Mouse (Mus musculus): ENCODE results near the gene Klra5. TPM values are rescaled to one million over a fixed set of nuclear protein-coding genes. Genes with fewer than 3 reads are reported as not detected.

Gene Klra5
- not detected for polyA plus RNA-seq (2017; shearing (Covaris generic))

GRCm38 (mm10) chr6:129917476-129917946, at the start of gene Klra5:
Gene Klra5 (minus strand): TSS chr6:129917650.

GRCm38 (mm10) chr6:129876549-129876948, 40.9 kb downstream of the Klra5 start, which contains the start of gene Klra17:
Gene Klra17 (minus strand): TSS chr6:129876672.

DNA sequence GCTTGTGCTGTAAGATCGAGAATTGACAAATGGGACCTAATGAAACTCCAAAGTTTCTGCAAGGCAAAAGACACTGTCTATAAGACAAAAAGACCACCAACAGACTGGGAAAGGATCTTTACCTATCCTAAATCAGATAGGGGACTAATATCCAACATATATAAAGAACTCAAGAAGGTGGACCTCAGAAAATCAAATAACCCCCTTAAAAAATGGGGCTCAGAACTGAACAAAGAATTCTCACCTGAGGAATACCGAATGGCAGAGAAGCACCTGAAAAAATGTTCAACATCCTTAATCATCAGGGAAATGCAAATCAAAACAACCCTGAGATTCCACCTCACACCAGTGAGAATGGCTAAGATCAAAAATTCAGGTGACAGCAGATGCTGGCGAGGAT, 55.1 kb downstream of the Klra5 start, which contains the start of gene Gm17631:
Gm17631 (plus strand) TSS at position 301 of the 400 bp plus-strand sequence.

Other genes starting within 250 kb of the Klra5 start
- 104 TPM for gene Klrc1, start 238.7 kb downstream of the Klra5 start, polyA plus RNA-seq (2017; shearing (Covaris generic))
- not detected for gene Klri1, start 200.5 kb downstream of the Klra5 start, polyA plus RNA-seq (2017; shearing (Covaris generic))
- 0.31 TPM for gene Klri2, start 177.2 kb downstream of the Klra5 start, polyA plus RNA-seq (2017; shearing (Covaris generic))
- gene Gm156, start 133.4 kb downstream of the Klra5 start, polyA plus RNA-seq (2017; shearing (Covaris generic)): not detected
- not detected for gene Gm17631, start 55.0 kb downstream of the Klra5 start, polyA plus RNA-seq (2017; shearing (Covaris generic))
- gene Klra17, start 41.0 kb downstream of the Klra5 start, polyA plus RNA-seq (2017; shearing (Covaris generic)): not detected
- gene Klra6, start 109.3 kb upstream of the Klra5 start, polyA plus RNA-seq (2017; shearing (Covaris generic)): not detected
- gene Klra4, start 149.6 kb upstream of the Klra5 start, polyA plus RNA-seq (2017; shearing (Covaris generic)): not detected
- not detected for gene Klra8, start 212.2 kb upstream of the Klra5 start, polyA plus RNA-seq (2017; shearing (Covaris generic))